Mouse (Mus musculus) heart, adult 2 months (tissue): ENCODE measurements around the gene Add2.

Source experiments
- CTCF ChIP-seq: fragments of 200-600 bp; IDR thresholded peaks from 2 replicates; pipeline ENCODE4 v1.8.1; 2022; ENCODE audit warnings: antibody characterized with exemption, mild to moderate bottlenecking, moderate library complexity
- EP300 ChIP-seq: fragments of 200-500 bp; IDR thresholded peaks from 2 replicates; pipeline ENCODE4 v1.6.1; 2011; ENCODE audit warnings: low read depth, low read length, control low read depth; ENCODE audit not compliant: insufficient read depth
- POLR2A ChIP-seq: fragments of 200-500 bp; IDR thresholded peaks from 2 replicates; pipeline ENCODE4 v1.6.1; 2011; ENCODE audit warnings: mild to moderate bottlenecking, low read depth, low read length, control low read depth; ENCODE audit not compliant: insufficient read depth

DNA sequence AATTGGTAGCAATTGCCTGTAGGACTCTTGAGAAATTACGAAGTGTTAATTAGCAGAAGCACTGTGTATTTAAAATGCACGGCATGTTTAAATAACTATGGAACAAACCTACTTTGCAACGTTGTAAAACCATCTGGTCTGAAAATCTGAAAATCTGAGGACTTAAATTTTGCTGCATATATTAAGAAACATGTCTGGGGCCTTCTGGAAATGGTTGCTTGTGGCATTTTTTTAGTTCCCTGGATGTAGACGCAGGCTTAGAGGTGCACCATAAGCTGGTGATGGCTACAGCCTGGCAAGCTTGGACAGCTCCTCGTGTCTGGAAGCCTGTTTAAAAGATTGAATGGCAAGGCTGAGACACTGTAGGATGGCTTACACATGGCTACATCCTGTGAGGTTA lies 40.5 kb downstream of the Add2 start:
- no peak for TF ChIP-seq CTCF
- TF ChIP-seq EP300: no peak
- TF ChIP-seq POLR2A: no peak
